Mouse (Mus musculus) embryonic fibroblast, embryonic 13.5 days (primary cell): ENCODE data around the gene Lyrm7.

Source experiments
- CTCF ChIP-seq: IDR thresholded peaks from 2 replicates; pipeline ENCODE4 v1.5.1; 2011; ENCODE audit warnings: mild to moderate bottlenecking, control low read depth, low read length, moderate library complexity, borderline replicate concordance; ENCODE audit not compliant: insufficient read depth
- POLR2A ChIP-seq: IDR thresholded peaks from 2 replicates; pipeline ENCODE4 v1.6.1; 2011; ENCODE audit warnings: low read depth, mild to moderate bottlenecking, control low read depth, low read length, moderate library complexity

GRCm38 (mm10) chr11:54793173-54793572, 67.5 kb downstream of the Lyrm7 start:
- TF ChIP-seq POLR2A (no peak), CTCF (no peak)
